Mouse (Mus musculus) limb, embryonic 13.5 days (tissue): ENCODE measurements around the gene Pou2f2. TPM values are rescaled to one million over a fixed set of nuclear protein-coding genes. Genes with fewer than 3 reads are reported as not detected.

Source experiments
- ATAC-seq: fragments of 200-750 bp; cut with Nextera tagmentation; 2 replicates; pipeline ENCODE4 v1.8.0; 2017; ENCODE audit warnings: low read depth, moderate number of reproducible peaks, moderate TSS enrichment; ENCODE audit not compliant: low FRiP score
- H3K27ac ChIP-seq: fragments of 300-500 bp; sonication (generic); 2 replicates; pipeline ENCODE4 v1.5.1; 2015; ENCODE audit warnings: inconsistent platforms, mild to moderate bottlenecking, moderate library complexity
- H3K27me3 ChIP-seq: fragments of 300-500 bp; sonication (generic); 2 replicates; pipeline ENCODE4 v1.6.1; 2015; ENCODE audit warnings: mild to moderate bottlenecking, inconsistent platforms
- H3K36me3 ChIP-seq: fragments of 300-500 bp; sonication (generic); 2 replicates; pipeline ENCODE4 v1.6.1; 2015; ENCODE audit warnings: inconsistent platforms, mild to moderate bottlenecking, moderate library complexity
- H3K4me1 ChIP-seq: fragments of 300-500 bp; sonication (generic); 2 replicates; pipeline ENCODE4 v1.6.1; 2015; ENCODE audit warnings: inconsistent platforms
- H3K4me2 ChIP-seq: fragments of 300-500 bp; sonication (generic); replicated peaks from 2 replicates; pipeline ENCODE4 v1.6.1; 2015; ENCODE audit warnings: inconsistent platforms, mild to moderate bottlenecking, moderate library complexity
- H3K4me3 ChIP-seq: fragments of 300-500 bp; sonication (generic); 2 replicates; pipeline ENCODE4 v1.5.1; 2015; ENCODE audit warnings: moderate library complexity, mild to moderate bottlenecking, inconsistent platforms
- H3K9ac ChIP-seq: fragments of 300-500 bp; sonication (generic); 2 replicates; pipeline ENCODE4 v1.6.1; 2015; ENCODE audit warnings: mild to moderate bottlenecking, inconsistent platforms
- H3K9me3 ChIP-seq: fragments of 300-500 bp; sonication (generic); 2 replicates; pipeline ENCODE4 v1.6.1; 2016; ENCODE audit warnings: inconsistent platforms
- WGBS: fragments of 180-500 bp; shearing (Covaris S2); methylation state at CpG from one replicate; pipeline ENCODE4 v1.1.7; 2015; 5-methylcytosine and 5-hydroxymethylcytosine counted together
- polyA plus RNA-seq: library from polyadenylated mRNA; unstranded; fragments of >200 nt; fragmentation: Nextera tagmentation; extraction: Ambion mirVana; gene quantifications from 2 replicates; pipeline ENCODE4 v1.2.1, GENCODE M21; 2015

Pou2f2 gene
- polyA plus RNA-seq, 1 experiment from 2014 or later: 2.0 TPM

- no peak overlapping the region for H3K27ac ChIP-seq
- ATAC-seq: no peak
- H3K4me2 ChIP-seq: no peak overlapping the region
- peaks cover 55% of the 10 kb centered on the region for H3K36me3 ChIP-seq
- H3K9ac ChIP-seq: no peak overlapping the region
- no peaks in the 10 kb centered on the region for H3K9me3 ChIP-seq
- 79% methylated on average over 3 of the region's 3 CpGs for WGBS
- peaks cover 2% of the 10 kb centered on the region for H3K4me1 ChIP-seq
- H3K27me3 ChIP-seq: no peaks in the 10 kb centered on the region
- no peak overlapping the region for H3K4me3 ChIP-seq
Measured at GRCm38 (mm10) chr7:25213099-25213498, 33.6 kb upstream of the Pou2f2 start.

- no peak overlapping the region for H3K9ac ChIP-seq
- H3K9me3 ChIP-seq: no peaks in the 10 kb centered on the region
- H3K27ac ChIP-seq: no peak overlapping the region
- no peak overlapping the region for H3K4me2 ChIP-seq
- H3K4me1 ChIP-seq: no peaks in the 10 kb centered on the region
- WGBS: 68% methylated on average over 4 of the region's 4 CpGs
- no peaks in the 10 kb centered on the region for H3K27me3 ChIP-seq
- H3K36me3 ChIP-seq: peaks cover 76% of the 10 kb centered on the region
- no peak overlapping the region for H3K4me3 ChIP-seq
- ATAC-seq: no peak
Measured at GRCm38 (mm10) chr7:25210482-25210881, 31.0 kb upstream of the Pou2f2 start.

GRCm38 (mm10) chr7:25209161-25209622 lies 29.7 kb upstream of the Pou2f2 start:
- Histone ChIP-seq H3K4me1 (no peaks in the 10 kb centered on the region), H3K27me3 (no peaks in the 10 kb centered on the region), H3K27ac (no peak overlapping the region), H3K4me2 (no peak overlapping the region), H3K4me3 (no peak overlapping the region), H3K36me3 (peaks cover 75% of the 10 kb centered on the region), H3K9me3 (no peaks in the 10 kb centered on the region), H3K9ac (no peak overlapping the region)
- no peak for ATAC-seq
- 58% methylated on average over 3 of the region's 3 CpGs for WGBS

GRCm38 (mm10) chr7:25206094-25206830 lies 26.7 kb upstream of the Pou2f2 start:
- Histone ChIP-seq H3K36me3 (peaks cover 84% of the 10 kb centered on the region), H3K4me1 (no peaks in the 10 kb centered on the region), H3K4me3 (no peak overlapping the region), H3K27me3 (no peaks in the 10 kb centered on the region), H3K9ac (no peak overlapping the region), H3K27ac (no peak overlapping the region), H3K4me2 (no peak overlapping the region), H3K9me3 (no peaks in the 10 kb centered on the region)
- no peak for ATAC-seq
- WGBS: 86% methylated on average over 16 of the region's 16 CpGs

- no peaks in the 10 kb centered on the region for H3K27me3 ChIP-seq
- no peaks in the 10 kb centered on the region for H3K9me3 ChIP-seq
- no peak overlapping the region for H3K4me3 ChIP-seq
- no peak overlapping the region for H3K9ac ChIP-seq
- no peaks in the 10 kb centered on the region for H3K4me1 ChIP-seq
- H3K4me2 ChIP-seq: no peak overlapping the region
- ATAC-seq: no peak
- no peak overlapping the region for H3K27ac ChIP-seq
- WGBS: 85% methylated on average over 16 of the region's 16 CpGs
- H3K36me3 ChIP-seq: peaks cover 80% of the 10 kb centered on the region
Measured at GRCm38 (mm10) chr7:25205355-25206093, 26.0 kb upstream of the Pou2f2 start.

- Histone ChIP-seq H3K9me3 (no peaks in the 10 kb centered on the region), H3K27ac (no peak overlapping the region), H3K9ac (no peak overlapping the region), H3K4me2 (no peak overlapping the region), H3K4me3 (no peak overlapping the region), H3K36me3 (peaks cover 61% of the 10 kb centered on the region), H3K4me1 (no peaks in the 10 kb centered on the region), H3K27me3 (no peaks in the 10 kb centered on the region)
- WGBS: 78% methylated on average over 20 of the region's 20 CpGs
- ATAC-seq: no peak
Measured at GRCm38 (mm10) chr7:25203624-25204023, 24.1 kb upstream of the Pou2f2 start.

GRCm38 (mm10) chr7:25197384-25198018 lies 18.0 kb upstream of the Pou2f2 start:
- Histone ChIP-seq H3K9me3 (no peaks in the 10 kb centered on the region), H3K4me3 (no peak overlapping the region), H3K27me3 (no peaks in the 10 kb centered on the region), H3K27ac (no peak overlapping the region), H3K9ac (no peak overlapping the region), H3K4me2 (no peak overlapping the region), H3K4me1 (no peaks in the 10 kb centered on the region), H3K36me3 (peaks cover 9% of the 10 kb centered on the region)
- ATAC-seq: no peak
- whole genome bisulfite sequencing: 70% methylated on average over 10 of the region's 10 CpGs

GRCm38 (mm10) chr7:25196107-25196506 lies 16.6 kb upstream of the Pou2f2 start:
- H3K4me1 ChIP-seq: no peaks in the 10 kb centered on the region
- H3K4me2 ChIP-seq: no peak overlapping the region
- 0 out of 2 replicates have a peak, but pooled peaks cover 3% of the 10 kb centered on the region for H3K36me3 ChIP-seq
- H3K4me3 ChIP-seq: no peak overlapping the region
- no peaks in the 10 kb centered on the region for H3K27me3 ChIP-seq
- 81% methylated on average over 9 of the region's 9 CpGs for WGBS
- no peak overlapping the region for H3K27ac ChIP-seq
- no peak overlapping the region for H3K9ac ChIP-seq
- H3K9me3 ChIP-seq: no peaks in the 10 kb centered on the region
- ATAC-seq: no peak

- Histone ChIP-seq H3K4me3 (no peak overlapping the region), H3K9me3 (no peaks in the 10 kb centered on the region), H3K4me1 (no peaks in the 10 kb centered on the region), H3K27ac (no peak overlapping the region), H3K36me3 (no peaks in the 10 kb centered on the region), H3K9ac (no peak overlapping the region), H3K27me3 (no peaks in the 10 kb centered on the region), H3K4me2 (no peak overlapping the region)
- ATAC-seq: no peak
- WGBS: 59% methylated on average over 3 of the region's 3 CpGs
Measured at GRCm38 (mm10) chr7:25195148-25195547, 15.6 kb upstream of the Pou2f2 start.

- Histone ChIP-seq H3K36me3 (no peaks in the 10 kb centered on the region), H3K27me3 (no peaks in the 10 kb centered on the region), H3K9ac (no peak overlapping the region), H3K4me3 (no peak overlapping the region), H3K4me2 (no peak overlapping the region), H3K9me3 (no peaks in the 10 kb centered on the region), H3K27ac (no peak overlapping the region), H3K4me1 (no peaks in the 10 kb centered on the region)
- ATAC-seq: no peak
- 74% methylated on average over 8 of the region's 8 CpGs for WGBS
Measured at GRCm38 (mm10) chr7:25192110-25192509, 12.6 kb upstream of the Pou2f2 start.

GRCm38 (mm10) chr7:25190806-25191205 lies 11.3 kb upstream of the Pou2f2 start:
- ATAC-seq: no peak
- no peaks in the 10 kb centered on the region for H3K36me3 ChIP-seq
- H3K4me1 ChIP-seq: no peaks in the 10 kb centered on the region
- no peak overlapping the region for H3K9ac ChIP-seq
- H3K4me2 ChIP-seq: no peak overlapping the region
- 89% methylated on average over 11 of the region's 11 CpGs for WGBS
- H3K27me3 ChIP-seq: 0 out of 2 replicates have a peak, but pooled peaks cover 3% of the 10 kb centered on the region
- H3K27ac ChIP-seq: no peak overlapping the region
- H3K9me3 ChIP-seq: no peaks in the 10 kb centered on the region
- no peak overlapping the region for H3K4me3 ChIP-seq
